Mouse (Mus musculus) E14TG2a.4 (cell line): ENCODE results near the gene Actn4.

Experiments used
- CTCF ChIP-seq: conservative IDR thresholded peaks from 2 replicates; pipeline ENCODE4 v1.5.1; 2014; ENCODE audit warnings: low read length
- POU5F1 ChIP-seq: IDR thresholded peaks from 2 replicates; pipeline ENCODE4 v1.6.1; 2014; ENCODE audit warnings: low read length, borderline replicate concordance

DNA sequence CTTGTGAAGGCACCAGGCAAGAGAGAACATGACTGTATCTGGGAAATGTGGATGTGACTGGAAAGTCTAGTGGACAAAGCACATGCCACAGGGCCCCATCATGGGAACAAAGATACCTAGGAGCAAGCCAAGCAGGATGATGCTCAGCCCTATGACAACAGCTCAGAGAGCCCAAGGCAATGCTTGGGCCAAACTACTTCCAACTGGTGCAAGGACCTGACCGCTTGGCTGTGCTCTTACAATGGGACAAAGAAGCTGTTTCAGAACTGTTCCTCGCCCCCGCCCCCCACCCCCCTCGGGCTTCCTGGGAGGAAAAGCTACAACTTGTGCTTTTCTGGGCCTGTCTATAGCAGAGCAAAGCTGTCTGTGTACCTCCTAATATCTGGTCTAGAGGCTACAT is 23.5 kb downstream of the Actn4 start:
- TF ChIP-seq CTCF (no peak), POU5F1 (no peak)
